Mouse (Mus musculus) heart, embryonic 14.5 days (tissue): ENCODE measurements at regions not wholly inside any gene's neighbourhood (a gene's known extent, or its start where the extent isn't known, plus 50 kb on each side); places are given as distances from the start of the nearest gene placed in this dataset.

ENCODE experiments used
- ATAC-seq: fragments of 200-750 bp; cut with Nextera tagmentation; 2 replicates; pipeline ENCODE4 v1.8.0; 2017; ENCODE audit warnings: low read depth, moderate TSS enrichment; ENCODE audit not compliant: insufficient number of reproducible peaks, insufficient read depth, low FRiP score
- H3K27ac ChIP-seq, 2 experiments: fragments of 200-500 bp in 1 of 2; fragments of 300-500 bp in 1 of 2; sonication (generic) in 1 of 2; replicated peaks in 1 of 2; 2 replicates each; pipeline ENCODE4 v1.5.1; 2012 to 2014; ENCODE audit warnings: low read depth in 2 of 2, low read length in 2 of 2, control low read depth in 1 of 2, mild to moderate bottlenecking in 1 of 2, mixed read lengths in 1 of 2; ENCODE audit not compliant: control insufficient read depth in 1 of 2, insufficient read depth in 1 of 2
- H3K27me3 ChIP-seq: fragments of 300-500 bp; sonication (generic); 2 replicates; pipeline ENCODE4 v1.6.1; 2014; ENCODE audit warnings: mild to moderate bottlenecking, low read length, control low read depth; ENCODE audit not compliant: control insufficient read depth, insufficient read depth
- H3K36me3 ChIP-seq: fragments of 300-500 bp; sonication (generic); 2 replicates; pipeline ENCODE4 v1.6.1; 2014; ENCODE audit warnings: mild to moderate bottlenecking, control low read depth, low read length, mixed read lengths; ENCODE audit not compliant: control insufficient read depth, insufficient read depth
- H3K4me1 ChIP-seq, 2 experiments: fragments of 200-500 bp in 1 of 2; fragments of 300-500 bp in 1 of 2; sonication (generic) in 1 of 2; 2 replicates each; pipeline ENCODE4 v1.6.1; 2012 to 2014; ENCODE audit warnings: low read length in 2 of 2, control low read depth in 1 of 2, mixed read lengths in 1 of 2; ENCODE audit not compliant: control insufficient read depth in 2 of 2, insufficient read depth in 2 of 2
- H3K4me2 ChIP-seq: fragments of 300-500 bp; sonication (generic); 2 replicates; pipeline ENCODE4 v1.6.1; 2014; ENCODE audit warnings: mild to moderate bottlenecking, low read length
- H3K4me3 ChIP-seq, 2 experiments: fragments of 200-500 bp in 1 of 2; fragments of 300-500 bp in 1 of 2; sonication (generic) in 1 of 2; 2 replicates each; pipeline ENCODE4 v1.5.1; 2012 to 2014; ENCODE audit warnings: low read length in 2 of 2, mild to moderate bottlenecking in 2 of 2, control low read depth in 1 of 2, low read depth in 1 of 2, moderate library complexity in 1 of 2; ENCODE audit not compliant: control insufficient read depth in 1 of 2, insufficient read depth in 1 of 2
- H3K9ac ChIP-seq: fragments of 300-500 bp; sonication (generic); 2 replicates; pipeline ENCODE4 v1.6.1; 2014; ENCODE audit warnings: mild to moderate bottlenecking, low read length
- H3K9me3 ChIP-seq: fragments of 300-500 bp; sonication (generic); 2 replicates; pipeline ENCODE4 v1.6.1; 2016; ENCODE audit warnings: low read length, control low read depth; ENCODE audit not compliant: control insufficient read depth
- WGBS: fragments of 180-500 bp; shearing (Covaris S2); extraction: QIAGEN DNeasy Blood & Tissue Kit; methylation state at CpG from one replicate; pipeline ENCODE4 v1.1.7; 2014; 5-methylcytosine and 5-hydroxymethylcytosine counted together

DNA sequence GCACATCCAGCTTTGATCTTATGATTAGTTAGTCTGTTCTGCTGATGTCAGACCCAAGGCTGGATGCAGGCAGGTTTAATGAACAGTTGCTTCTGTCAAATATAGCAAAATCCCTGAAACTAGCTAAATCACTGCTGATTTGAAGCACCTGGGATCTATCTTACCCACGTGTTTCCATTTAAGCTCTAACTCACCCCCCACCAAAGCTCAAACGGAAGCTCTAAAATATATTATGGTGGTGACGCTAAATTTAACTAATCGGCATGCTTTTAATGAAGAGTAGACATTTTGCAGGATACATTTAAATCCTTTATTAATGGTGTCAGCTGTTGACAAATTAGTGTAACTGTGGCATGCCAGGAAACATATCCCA is 241.3 kb upstream of the Pitrm1 start:
- Histone ChIP-seq H3K9me3 (no peaks in the 10 kb centered on the region), H3K36me3 (no peaks in the 10 kb centered on the region), H3K4me3 (no peak overlapping the region), H3K4me1 (no peaks in the 10 kb centered on the region), H3K27me3 (no peaks in the 10 kb centered on the region), H3K9ac (no peak overlapping the region), H3K4me2 (no peak overlapping the region), H3K27ac (no peak overlapping the region)
- no peak for ATAC-seq
- WGBS: 82% methylated on average over 4 of the region's 4 CpGs

- Histone ChIP-seq H3K4me3 (no peak overlapping the region), H3K27ac (no peak overlapping the region), H3K4me1 (no peaks in the 10 kb centered on the region), H3K9ac (no peak overlapping the region), H3K4me2 (no peak overlapping the region), H3K36me3 (no peaks in the 10 kb centered on the region), H3K9me3 (no peaks in the 10 kb centered on the region), H3K27me3 (no peaks in the 10 kb centered on the region)
- 73% methylated on average over 7 of the region's 7 CpGs for WGBS
- no peak for ATAC-seq
Measured at GRCm38 (mm10) chr13:6306989-6307917, 240.7 kb upstream of the Pitrm1 start.

DNA sequence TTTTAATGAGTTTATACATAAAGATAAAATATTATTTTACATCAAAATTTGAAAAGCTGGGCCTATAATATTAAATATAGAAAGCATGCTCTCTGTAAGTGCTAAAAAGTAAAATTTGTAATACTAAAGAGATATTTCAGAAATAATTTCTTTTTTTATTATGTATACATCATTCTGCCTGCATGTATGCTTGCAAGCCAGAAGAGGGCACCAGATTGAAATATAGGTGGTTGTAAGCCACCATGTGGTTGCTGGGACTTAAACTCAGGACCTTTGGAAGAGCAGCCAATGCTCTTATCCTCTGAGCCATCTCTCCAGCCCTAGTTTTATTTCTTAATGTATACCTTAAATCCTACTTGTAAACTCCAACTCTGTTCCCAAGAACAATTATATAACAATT is 231.7 kb upstream of the Pitrm1 start:
- H3K9me3 ChIP-seq: no peaks in the 10 kb centered on the region
- no peak overlapping the region for H3K4me2 ChIP-seq
- H3K36me3 ChIP-seq: no peaks in the 10 kb centered on the region
- no peak for ATAC-seq
- H3K27me3 ChIP-seq: no peaks in the 10 kb centered on the region
- no peak overlapping the region for H3K4me3 ChIP-seq
- no peaks in the 10 kb centered on the region for H3K4me1 ChIP-seq
- H3K9ac ChIP-seq: no peak overlapping the region
- H3K27ac ChIP-seq: no peak overlapping the region

GRCm38 (mm10) chr13:6323948-6324347 is 224.0 kb upstream of the Pitrm1 start:
- Histone ChIP-seq H3K27me3 (no peaks in the 10 kb centered on the region), H3K36me3 (no peaks in the 10 kb centered on the region), H3K4me3 (no peak overlapping the region), H3K4me1 (no peaks in the 10 kb centered on the region), H3K27ac (no peak overlapping the region), H3K9ac (no peak overlapping the region), H3K4me2 (no peak overlapping the region), H3K9me3 (no peaks in the 10 kb centered on the region)
- WGBS: 53% methylated on average over 2 of the region's 2 CpGs
- no peak for ATAC-seq

GRCm38 (mm10) chr13:6330320-6330950 is 217.5 kb upstream of the Pitrm1 start:
- H3K4me2 ChIP-seq: no peak overlapping the region
- no peak overlapping the region for H3K4me3 ChIP-seq
- no peaks in the 10 kb centered on the region; the same call in 1 of the 2 replicates for H3K9me3 ChIP-seq
- H3K27ac ChIP-seq: no peak overlapping the region
- H3K4me1 ChIP-seq: no peaks in the 10 kb centered on the region
- no peaks in the 10 kb centered on the region for H3K36me3 ChIP-seq
- H3K27me3 ChIP-seq: no peaks in the 10 kb centered on the region
- no peak overlapping the region for H3K9ac ChIP-seq
- no peak for ATAC-seq
- 86% methylated on average over 3 of the region's 3 CpGs for WGBS

DNA sequence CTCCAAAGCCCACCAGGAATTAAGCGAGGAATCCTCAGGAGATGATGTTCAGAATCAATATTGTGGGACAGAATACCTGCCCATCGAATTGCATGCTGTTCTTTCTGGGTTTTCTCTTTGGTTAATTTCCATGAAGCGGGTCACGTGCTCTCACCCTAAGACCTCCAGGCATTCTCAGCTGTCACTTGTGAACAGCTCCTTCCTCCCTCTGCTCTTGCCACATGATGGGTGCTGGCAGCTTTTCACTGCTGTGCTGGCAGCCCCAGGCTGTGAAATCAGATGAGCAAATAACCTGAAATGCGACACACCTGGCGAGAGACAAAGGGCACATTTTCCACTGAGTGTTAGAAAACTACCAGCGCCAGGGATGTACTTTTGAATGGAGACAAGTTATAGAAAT is 207.8 kb upstream of the Pitrm1 start:
- H3K4me2 ChIP-seq: no peak overlapping the region
- H3K27me3 ChIP-seq: no peaks in the 10 kb centered on the region
- H3K9ac ChIP-seq: no peak overlapping the region
- peaks cover 3 to 16% of the 10 kb centered on the region in 2 experiments; a peak in 3 of 4 replicates for H3K4me1 ChIP-seq
- no peaks in the 10 kb centered on the region; the same call in 1 of the 2 replicates for H3K9me3 ChIP-seq
- H3K36me3 ChIP-seq: no peaks in the 10 kb centered on the region
- H3K4me3 ChIP-seq: no peak overlapping the region
- no peak for ATAC-seq
- WGBS: 70% methylated on average over 7 of the region's 7 CpGs
- no peak overlapping the region for H3K27ac ChIP-seq

- H3K9ac ChIP-seq: no peak overlapping the region
- 40% methylated on average over 3 of the region's 3 CpGs for WGBS
- H3K36me3 ChIP-seq: no peaks in the 10 kb centered on the region
- peak overlapping the region in 1 of 2 experiments; percentile 30; a peak in 2 of 4 replicates for H3K27ac ChIP-seq
- ATAC-seq: peak; percentile 77; the same call in 1 of the 2 replicates
- no peak overlapping the region for H3K4me3 ChIP-seq
- H3K27me3 ChIP-seq: no peaks in the 10 kb centered on the region
- H3K4me1 ChIP-seq: peaks cover 3 to 16% of the 10 kb centered on the region in 2 experiments; a peak in 3 of 4 replicates
- no peaks in the 10 kb centered on the region for H3K9me3 ChIP-seq
- peak overlapping the region; percentile 21; the same call in 1 of the 2 replicates for H3K4me2 ChIP-seq
Measured at GRCm38 (mm10) chr13:6341102-6341737, 206.7 kb upstream of the Pitrm1 start.
